Mouse (Mus musculus) forebrain, embryonic 16.5 days (tissue): ENCODE results near the gene Tdo2. TPM values are rescaled to one million over a fixed set of nuclear protein-coding genes. Genes with fewer than 3 reads are reported as not detected.

Experiments
- ATAC-seq: fragments of 200-750 bp; cut with Nextera tagmentation; 2 replicates; pipeline ENCODE4 v1.8.0; 2017; ENCODE audit warnings: mild to moderate bottlenecking, moderate library complexity
- H3K27ac ChIP-seq: fragments of 300-500 bp; sonication (generic); 2 replicates; pipeline ENCODE4 v1.5.1; 2014; ENCODE audit warnings: low read length, control low read depth
- H3K27me3 ChIP-seq: fragments of 300-500 bp; sonication (generic); replicated peaks from 2 replicates; pipeline ENCODE4 v1.6.1; 2014; ENCODE audit warnings: low read length; ENCODE audit not compliant: control insufficient read depth, insufficient read depth
- H3K36me3 ChIP-seq: fragments of 300-500 bp; sonication (generic); 2 replicates; pipeline ENCODE4 v1.6.1; 2014; ENCODE audit not compliant: control insufficient read depth, insufficient read depth
- H3K4me1 ChIP-seq: fragments of 300-500 bp; sonication (generic); replicated peaks from 2 replicates; pipeline ENCODE4 v1.6.1; 2014; ENCODE audit warnings: low read length; ENCODE audit not compliant: control insufficient read depth, insufficient read depth
- H3K4me2 ChIP-seq: fragments of 300-500 bp; sonication (generic); 2 replicates; pipeline ENCODE4 v1.6.1; 2014; ENCODE audit warnings: mild to moderate bottlenecking, low read length, control low read depth
- H3K4me3 ChIP-seq: fragments of 300-500 bp; sonication (generic); replicated peaks from 2 replicates; pipeline ENCODE4 v1.5.1; 2014; ENCODE audit warnings: mild to moderate bottlenecking, low read length, control low read depth
- H3K9ac ChIP-seq: fragments of 300-500 bp; sonication (generic); replicated peaks from 2 replicates; pipeline ENCODE4 v1.6.1; 2014; ENCODE audit warnings: low read depth, low read length, control low read depth
- H3K9me3 ChIP-seq: fragments of 300-500 bp; sonication (generic); 2 replicates; pipeline ENCODE4 v1.6.1; 2016; ENCODE audit warnings: low read length; ENCODE audit not compliant: control insufficient read depth
- WGBS: fragments of 180-500 bp; shearing (Covaris S2); extraction: QIAGEN DNeasy Blood & Tissue Kit; methylation state at CpG from one replicate; pipeline ENCODE4 v1.1.7; 2014; 5-methylcytosine and 5-hydroxymethylcytosine counted together
- polyA plus RNA-seq: library from polyadenylated mRNA; unstranded; fragments of >200 nt; fragmentation: Nextera tagmentation; extraction: Ambion mirVana; gene quantifications from 2 replicates; pipeline ENCODE4 v1.2.1, GENCODE M21; 2015

The Tdo2 gene
- polyA plus RNA-seq, 1 experiment from 2014 or later = 1.3 TPM

- peaks cover 8% of the 10 kb centered on the region; the same call in 1 of the 2 replicates for H3K4me1 ChIP-seq
- H3K36me3 ChIP-seq = no peaks in the 10 kb centered on the region
- no peak overlapping the region for H3K9ac ChIP-seq
- H3K4me3 ChIP-seq = no peak overlapping the region
- H3K27me3 ChIP-seq = no peaks in the 10 kb centered on the region
- ATAC-seq = no peak
- no peak overlapping the region for H3K4me2 ChIP-seq
- 61% methylated on average over 3 of the region's 3 CpGs for WGBS
- no peak overlapping the region for H3K27ac ChIP-seq
- no peaks in the 10 kb centered on the region for H3K9me3 ChIP-seq
Measured at GRCm38 (mm10) chr3:81931695-81932094, 44.3 kb downstream of the Tdo2 start.

GRCm38 (mm10) chr3:81929073-81929472 is 46.9 kb downstream of the Tdo2 start:
- Histone ChIP-seq H3K4me2 (no peak overlapping the region), H3K27me3 (no peaks in the 10 kb centered on the region), H3K27ac (no peak overlapping the region), H3K4me1 (peaks cover 8% of the 10 kb centered on the region; the same call in 1 of the 2 replicates), H3K36me3 (no peaks in the 10 kb centered on the region), H3K4me3 (no peak overlapping the region), H3K9ac (no peak overlapping the region), H3K9me3 (no peaks in the 10 kb centered on the region)
- 94% methylated on average over 1 of the region's 1 CpGs for WGBS
- ATAC-seq = no peak

GRCm38 (mm10) chr3:81926764-81927325 is 49.2 kb downstream of the Tdo2 start:
- no peaks in the 10 kb centered on the region for H3K36me3 ChIP-seq
- H3K4me3 ChIP-seq = no peak overlapping the region
- H3K4me2 ChIP-seq = no peak overlapping the region
- H3K27me3 ChIP-seq = no peaks in the 10 kb centered on the region
- H3K4me1 ChIP-seq = peaks cover 12% of the 10 kb centered on the region; the same call in 1 of the 2 replicates
- H3K9me3 ChIP-seq = no peaks in the 10 kb centered on the region
- H3K9ac ChIP-seq = no peak overlapping the region
- 40% methylated on average over 9 of the region's 9 CpGs for WGBS
- H3K27ac ChIP-seq = no peak overlapping the region
- 0 out of 2 replicates have a peak, but pooled peaks have one; percentile 21 for ATAC-seq

- Histone ChIP-seq H3K27me3 (no peaks in the 10 kb centered on the region), H3K4me1 (peaks cover 11% of the 10 kb centered on the region; the same call in 1 of the 2 replicates), H3K36me3 (no peaks in the 10 kb centered on the region), H3K9ac (no peak overlapping the region), H3K4me3 (no peak overlapping the region), H3K4me2 (no peak overlapping the region), H3K9me3 (no peaks in the 10 kb centered on the region), H3K27ac (no peak overlapping the region)
- 72% methylated on average over 5 of the region's 5 CpGs for WGBS
- ATAC-seq = no peak
Measured at GRCm38 (mm10) chr3:81925856-81926255, 50.1 kb downstream of the Tdo2 start.

GRCm38 (mm10) chr3:81924931-81925330 is 51.1 kb downstream of the Tdo2 start:
- WGBS = 3% methylated on average over 1 of the region's 1 CpGs
- no peaks in the 10 kb centered on the region for H3K36me3 ChIP-seq
- H3K4me2 ChIP-seq = no peak overlapping the region
- H3K4me1 ChIP-seq = peaks cover 19% of the 10 kb centered on the region
- H3K9me3 ChIP-seq = no peaks in the 10 kb centered on the region
- H3K27me3 ChIP-seq = no peaks in the 10 kb centered on the region
- no peak overlapping the region for H3K4me3 ChIP-seq
- peak; percentile 53; the same call in 1 of the 2 replicates for ATAC-seq
- H3K27ac ChIP-seq = no peak overlapping the region
- H3K9ac ChIP-seq = no peak overlapping the region

- Histone ChIP-seq H3K4me2 (no peak overlapping the region), H3K9me3 (no peaks in the 10 kb centered on the region), H3K4me1 (peaks cover 22% of the 10 kb centered on the region), H3K36me3 (no peaks in the 10 kb centered on the region), H3K27ac (no peak overlapping the region), H3K4me3 (no peak overlapping the region), H3K9ac (no peak overlapping the region), H3K27me3 (no peaks in the 10 kb centered on the region)
- WGBS = 38% methylated on average over 4 of the region's 4 CpGs
- ATAC-seq = peak; percentile 73
Measured at GRCm38 (mm10) chr3:81922910-81923309, 53.1 kb downstream of the Tdo2 start.

- Histone ChIP-seq H3K4me3 (no peak overlapping the region), H3K9me3 (no peaks in the 10 kb centered on the region), H3K4me1 (peaks cover 18% of the 10 kb centered on the region), H3K27ac (no peak overlapping the region), H3K36me3 (no peaks in the 10 kb centered on the region), H3K9ac (no peak overlapping the region), H3K27me3 (no peaks in the 10 kb centered on the region), H3K4me2 (no peak overlapping the region)
- WGBS = 12% methylated on average over 3 of the region's 3 CpGs
- ATAC-seq = peak; percentile 49
Measured at GRCm38 (mm10) chr3:81919681-81920080, 56.3 kb downstream of the Tdo2 start.

GRCm38 (mm10) chr3:81918215-81918614 is 57.8 kb downstream of the Tdo2 start:
- no peak overlapping the region for H3K27ac ChIP-seq
- H3K4me3 ChIP-seq = no peak overlapping the region
- no peaks in the 10 kb centered on the region for H3K27me3 ChIP-seq
- 86% methylated on average over 8 of the region's 8 CpGs for whole genome bisulfite sequencing
- no peaks in the 10 kb centered on the region for H3K36me3 ChIP-seq
- H3K4me2 ChIP-seq = no peak overlapping the region
- H3K4me1 ChIP-seq = peaks cover 18% of the 10 kb centered on the region
- no peak overlapping the region for H3K9ac ChIP-seq
- ATAC-seq = no peak
- no peaks in the 10 kb centered on the region for H3K9me3 ChIP-seq

GRCm38 (mm10) chr3:81917354-81917935 is 58.6 kb downstream of the Tdo2 start:
- Histone ChIP-seq H3K9ac (no peak overlapping the region), H3K36me3 (no peaks in the 10 kb centered on the region), H3K9me3 (no peaks in the 10 kb centered on the region), H3K27ac (no peak overlapping the region), H3K4me3 (no peak overlapping the region), H3K27me3 (no peaks in the 10 kb centered on the region), H3K4me2 (no peak overlapping the region), H3K4me1 (peaks cover 12% of the 10 kb centered on the region)
- WGBS = 84% methylated on average over 3 of the region's 3 CpGs
- peak; percentile 9; the same call in 1 of the 2 replicates for ATAC-seq
